Mouse (Mus musculus) lung, postnatal 10 days (tissue): ENCODE results near the gene Tnp2.

Experiments
- DNase-seq: peaks from one replicate; pipeline ENCODE4 v3.0.0; 2021

Tnp2 gene

DNA sequence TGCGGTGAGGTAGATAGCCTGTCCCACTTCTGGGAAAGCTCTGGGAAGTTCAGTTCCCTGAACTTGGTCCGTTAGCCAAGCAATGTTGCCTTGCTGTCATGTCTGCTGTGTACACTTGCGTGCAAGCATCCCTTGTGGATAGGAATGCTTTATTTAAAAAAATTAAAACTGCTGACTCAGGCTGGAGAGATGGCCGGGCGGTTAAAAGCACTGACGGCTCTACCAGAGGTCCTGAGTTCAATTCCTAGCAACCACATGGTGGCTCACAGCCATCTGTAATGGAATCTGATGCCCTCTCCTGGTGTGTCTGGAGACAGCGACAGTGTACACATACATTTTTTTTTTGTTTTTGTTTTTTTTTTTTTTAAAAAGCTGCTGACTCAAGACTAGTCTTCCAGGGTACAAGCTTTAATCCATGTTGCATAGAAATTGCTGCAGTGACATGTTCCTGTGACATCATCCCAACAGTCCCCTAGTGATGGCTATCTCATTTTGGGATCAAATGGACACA is 857 bp downstream of the Tnp2 start:
- no peak for DNase-seq

DNA sequence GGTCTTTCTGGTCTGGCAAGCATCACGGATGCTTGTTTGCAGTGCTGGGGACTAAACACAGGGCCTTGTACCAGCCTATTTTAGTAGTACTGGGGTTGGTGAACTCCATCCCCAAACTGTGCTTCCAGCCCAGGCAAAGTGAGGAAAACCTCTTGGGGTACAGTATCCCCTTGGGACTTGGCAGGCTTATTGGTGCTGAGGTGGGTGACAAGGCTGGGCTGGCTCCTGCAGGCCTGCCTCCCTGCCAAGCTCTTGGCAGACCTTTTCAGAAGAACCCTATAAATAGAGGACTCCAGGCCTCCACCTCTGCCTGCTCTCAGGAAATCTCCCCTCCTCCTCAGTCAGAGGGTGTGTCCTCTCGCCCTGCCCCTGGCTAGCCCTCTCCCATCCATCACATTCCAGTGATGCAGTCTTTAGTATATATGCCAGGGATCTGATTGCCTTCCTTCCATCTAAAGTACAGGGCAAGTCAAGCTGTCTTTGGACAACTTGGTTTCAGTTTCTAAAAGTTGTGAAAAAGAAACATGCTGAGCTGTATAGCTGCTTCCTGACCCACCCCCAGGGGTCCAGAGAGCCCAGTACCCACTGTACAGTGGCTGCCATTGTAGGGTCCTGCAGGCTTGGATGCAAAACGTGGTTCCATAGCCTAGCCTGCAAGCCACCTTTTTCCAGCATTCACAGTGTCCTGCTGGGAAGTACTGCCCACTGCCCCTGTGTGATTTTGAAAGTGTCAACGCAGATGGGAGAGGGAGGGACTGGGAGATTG is 1.5 kb downstream of the Tnp2 start:
- no peak for DNase-seq

DNA sequence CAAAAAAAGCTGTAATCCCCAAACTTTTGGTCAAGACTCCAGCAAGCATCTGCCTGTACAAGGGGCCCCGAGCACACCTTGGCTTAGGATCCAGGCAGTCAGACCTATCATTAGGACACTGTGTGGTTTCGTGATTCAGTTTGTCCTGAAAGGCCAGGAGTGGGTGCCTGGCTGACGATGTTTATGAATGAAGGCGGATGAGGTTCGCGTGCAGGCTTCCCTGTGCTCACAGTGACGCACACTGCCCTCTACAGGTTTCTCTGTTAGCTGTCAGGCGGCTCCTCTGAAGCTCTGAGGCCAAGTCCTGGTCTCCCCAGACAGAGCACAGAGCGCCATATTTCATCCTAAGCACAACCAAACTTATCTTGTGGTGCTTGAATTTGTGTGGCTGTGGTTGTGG is 2.2 kb downstream of the Tnp2 start:
- DNase-seq = peak; percentile 94

DNA sequence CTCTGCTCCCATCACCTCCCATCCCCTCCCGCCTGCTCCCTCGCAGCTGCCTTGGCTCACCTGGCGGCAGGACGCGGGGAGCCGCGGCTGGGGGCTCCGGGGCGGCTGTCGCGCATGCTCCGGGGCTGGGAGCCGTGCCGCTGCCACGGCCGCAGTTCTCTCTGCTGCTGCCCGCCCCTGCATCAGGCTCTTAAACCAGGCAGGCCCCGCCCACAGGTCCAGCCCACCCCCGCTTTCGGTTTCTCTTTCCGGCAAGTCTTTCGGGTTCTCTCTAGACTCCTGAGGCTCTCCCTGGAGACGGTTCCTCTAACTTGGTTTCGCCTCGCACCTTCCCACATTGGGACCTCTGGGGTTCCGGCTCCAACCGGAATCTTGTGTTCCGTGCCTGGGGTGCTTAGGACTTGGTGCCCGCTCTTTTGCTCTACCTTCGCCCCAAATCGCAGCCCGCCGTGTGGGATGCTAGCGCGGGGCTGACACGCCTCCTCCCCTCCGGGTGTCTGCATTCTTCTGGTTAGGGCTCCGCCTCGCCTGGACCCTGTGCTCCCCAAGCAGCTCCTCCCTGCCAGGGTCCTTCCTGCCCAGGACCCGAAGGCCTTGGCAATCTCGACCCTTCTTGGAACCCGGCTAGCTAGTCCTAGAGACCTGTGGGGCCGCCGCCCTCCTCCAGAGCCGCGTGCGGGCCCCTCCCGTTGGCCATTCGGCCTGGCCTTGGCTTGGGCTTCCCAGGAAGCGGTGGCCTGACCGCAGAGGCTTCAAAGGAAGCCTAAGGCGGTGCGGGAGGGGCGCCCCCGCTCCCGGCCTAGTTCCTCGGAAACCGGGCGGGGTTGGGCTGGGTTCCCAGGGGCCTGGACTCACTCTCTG is 2.9 kb downstream of the Tnp2 start, which contains the start of gene Socs1:
Gene Socs1 (minus strand): TSS at position 166 of the 861 bp plus-strand sequence.
- peak; percentile 94 for DNase-seq

DNA sequence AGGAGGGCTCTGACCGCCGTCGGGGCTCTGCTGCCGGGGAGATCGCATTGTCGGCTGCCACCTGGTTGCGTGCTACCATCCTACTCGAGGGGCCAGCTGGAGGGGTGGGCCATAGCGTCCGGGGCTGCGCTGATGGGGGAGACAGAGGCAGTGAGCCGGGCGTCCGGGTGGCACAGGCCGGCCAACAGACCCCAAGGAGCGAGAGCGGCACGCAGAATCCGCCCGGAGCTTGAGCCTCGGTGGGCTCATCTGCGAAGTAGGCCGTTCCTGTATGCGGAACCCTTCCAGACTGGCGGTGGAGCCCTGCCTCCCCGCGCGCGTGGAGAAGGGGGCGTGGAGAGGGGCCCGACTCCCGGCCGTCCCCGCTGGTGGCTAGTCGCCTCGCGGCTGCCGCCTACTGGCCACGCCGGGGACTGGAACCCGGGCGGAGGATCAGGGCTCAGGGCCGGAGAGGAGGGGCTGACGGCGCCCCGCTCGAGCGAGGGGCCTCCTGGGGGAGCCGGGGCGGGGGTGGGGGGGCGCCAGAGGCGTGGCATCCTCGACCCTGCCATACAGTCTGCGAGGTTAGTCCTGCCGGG is 3.6 kb downstream of the Tnp2 start:
- peak; percentile 96 for DNase-seq

DNA sequence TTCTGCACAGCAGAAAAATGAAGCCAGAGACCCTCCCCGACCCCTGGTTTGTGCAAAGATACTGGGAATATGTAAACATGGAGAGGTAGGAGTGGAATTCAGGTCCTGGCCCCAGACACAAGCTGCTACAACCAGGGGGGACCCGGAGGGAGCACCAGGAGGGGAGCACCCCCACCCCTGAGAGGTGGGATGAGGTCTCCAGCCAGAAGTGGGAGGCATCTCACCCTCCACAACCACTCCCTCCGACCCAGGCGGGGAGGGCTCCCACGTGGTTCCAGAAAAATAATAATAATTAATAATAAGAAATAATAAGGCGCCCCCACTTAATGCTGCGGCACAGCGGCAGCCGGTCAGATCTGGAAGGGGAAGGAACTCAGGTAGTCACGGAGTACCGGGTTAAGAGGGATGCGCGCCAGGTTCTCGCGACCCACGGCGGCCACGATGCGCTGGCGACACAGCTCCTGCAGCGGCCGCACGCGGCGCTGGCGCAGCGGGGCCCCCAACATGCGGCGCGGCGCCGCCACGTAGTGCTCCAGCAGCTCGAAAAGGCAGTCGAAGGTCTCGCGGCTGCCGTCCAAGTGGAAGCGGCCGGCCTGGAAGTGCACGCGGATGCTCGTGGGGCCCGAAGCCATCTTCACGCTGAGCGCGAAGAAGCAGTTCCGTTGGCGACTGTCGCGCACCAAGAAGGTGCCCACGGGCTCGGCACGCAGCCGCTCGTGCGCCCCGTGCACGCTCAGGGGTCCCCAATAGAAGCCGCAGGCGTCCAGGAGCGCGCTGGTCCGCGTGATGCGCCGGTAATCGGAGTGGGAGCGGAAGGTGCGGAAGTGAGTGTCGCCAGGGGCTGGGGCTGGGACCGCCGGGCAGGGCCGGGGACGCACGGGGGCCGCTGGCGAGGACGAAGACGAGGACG is 4.3 kb downstream of the Tnp2 start:
- DNase-seq = peak; percentile 64

DNA sequence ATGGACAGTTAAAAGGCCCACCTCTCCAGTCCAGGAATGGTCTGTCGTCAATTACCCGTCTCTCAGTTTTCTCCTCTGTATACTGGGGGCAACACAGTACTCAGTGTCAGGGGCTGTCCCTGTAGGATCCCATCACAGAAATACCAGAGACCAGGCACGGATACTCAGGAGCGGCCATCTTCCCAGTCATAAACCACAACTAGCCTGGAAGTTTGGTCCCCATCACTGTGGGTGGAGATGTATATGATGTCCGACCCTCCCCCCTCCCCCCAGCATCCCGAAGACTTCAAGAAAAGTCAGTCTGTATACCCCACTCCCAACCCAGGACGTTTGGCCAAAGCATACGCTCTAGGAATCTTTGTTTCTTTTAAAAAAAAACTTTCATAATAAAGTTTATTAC is 5.0 kb downstream of the Tnp2 start:
- DNase-seq = no peak

DNA sequence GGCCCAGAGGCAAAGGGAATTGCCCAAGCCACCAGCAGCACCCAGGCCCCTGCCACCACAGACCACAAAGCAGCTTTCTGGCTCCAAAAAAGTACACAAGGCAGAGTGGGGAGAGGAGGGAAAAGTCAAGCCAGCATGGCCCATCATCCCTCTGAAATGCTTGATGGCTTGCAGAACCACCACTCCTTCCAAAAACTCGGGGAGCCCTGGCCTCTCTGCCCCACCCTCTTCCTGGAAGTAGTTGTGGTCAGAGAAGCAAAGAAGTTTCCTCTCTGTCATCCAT is 5.4 kb downstream of the Tnp2 start:
- no peak for DNase-seq

DNA sequence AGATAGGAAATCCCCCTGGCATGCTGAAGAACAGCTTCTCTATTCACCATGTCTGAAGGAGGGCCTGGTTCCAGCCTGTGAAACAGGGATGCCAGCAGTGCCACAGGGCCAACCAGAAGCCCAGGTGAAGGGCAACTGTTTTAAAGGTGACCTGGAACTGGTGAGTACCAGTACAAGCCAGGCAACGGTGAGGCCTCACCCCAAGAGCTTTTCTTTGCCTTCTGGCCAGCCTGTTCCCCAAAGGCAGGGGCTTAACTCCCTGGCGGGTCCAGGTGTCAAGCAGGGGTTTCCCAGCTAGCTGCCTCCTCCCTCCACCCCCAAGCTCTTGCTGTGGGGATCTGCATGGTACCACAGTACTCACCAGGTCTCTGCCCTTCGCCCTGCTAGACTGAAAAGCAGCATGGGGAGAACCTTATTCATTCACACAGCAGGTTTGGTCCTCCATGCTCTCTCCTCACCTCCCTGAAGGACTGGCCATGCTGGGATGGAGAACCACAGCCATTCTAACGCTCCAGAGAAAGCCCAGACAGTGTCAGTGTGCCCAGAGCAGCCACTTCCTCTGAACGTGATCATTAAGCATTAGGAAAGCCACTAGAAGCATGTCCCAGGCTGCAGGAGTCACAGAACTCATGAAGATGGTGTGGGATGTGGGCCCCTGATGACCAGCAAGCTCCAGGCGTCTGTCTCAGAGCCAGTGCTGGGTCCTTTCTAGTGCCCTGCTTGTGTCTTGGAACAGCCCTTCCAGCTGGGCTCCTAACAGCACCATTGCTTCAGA is 5.9 kb downstream of the Tnp2 start:
- DNase-seq = no peak

DNA sequence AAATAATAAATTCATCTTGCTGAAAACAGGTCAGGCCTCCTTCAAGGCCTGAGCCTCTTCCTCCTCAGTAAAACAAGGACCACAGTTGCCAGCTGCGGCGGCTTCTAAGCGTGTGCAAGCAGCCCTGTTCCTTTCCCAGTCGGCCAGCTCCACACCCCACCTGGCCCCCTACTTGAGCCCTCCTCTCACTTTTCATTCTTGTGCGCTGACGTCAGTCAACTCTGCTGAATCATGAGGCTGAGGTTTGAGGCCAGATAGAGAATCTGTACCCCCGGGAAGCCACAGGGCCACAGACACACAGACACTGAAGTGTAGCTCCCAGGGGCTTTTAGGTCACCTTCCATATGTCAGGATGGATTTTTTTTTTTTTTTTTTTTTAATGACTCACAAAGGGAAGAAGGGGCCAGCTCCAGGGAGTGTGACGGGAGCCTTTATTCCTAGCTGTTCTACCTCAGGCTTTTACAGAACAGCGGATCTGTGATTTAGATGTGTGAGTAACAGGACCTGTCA is 6.5 kb downstream of the Tnp2 start:
- no peak for DNase-seq

DNA sequence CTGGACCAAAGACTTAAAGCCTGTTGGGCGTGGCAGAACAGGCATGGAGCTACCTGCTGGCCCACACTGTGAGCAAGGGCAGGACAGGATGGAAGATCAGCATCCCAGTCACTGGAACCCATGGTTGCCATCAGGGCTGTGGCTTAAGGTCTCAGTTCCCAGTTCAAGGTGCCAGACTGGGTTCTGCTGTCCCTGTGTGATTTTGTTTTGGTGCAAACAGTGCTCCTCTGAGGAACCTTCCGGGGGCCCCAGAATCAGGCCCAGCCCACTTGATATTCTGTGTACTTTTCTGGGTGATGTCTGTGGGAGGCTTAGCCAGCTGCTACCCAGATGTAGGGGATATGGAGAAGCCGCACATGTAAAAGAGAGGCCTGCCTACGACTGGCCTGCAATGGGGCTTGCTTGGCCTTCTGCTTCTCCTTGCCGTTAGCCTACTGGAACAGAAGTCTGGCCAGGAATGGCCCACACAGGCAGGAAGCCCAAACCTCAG is 7.8 kb downstream of the Tnp2 start:
- DNase-seq = no peak

DNA sequence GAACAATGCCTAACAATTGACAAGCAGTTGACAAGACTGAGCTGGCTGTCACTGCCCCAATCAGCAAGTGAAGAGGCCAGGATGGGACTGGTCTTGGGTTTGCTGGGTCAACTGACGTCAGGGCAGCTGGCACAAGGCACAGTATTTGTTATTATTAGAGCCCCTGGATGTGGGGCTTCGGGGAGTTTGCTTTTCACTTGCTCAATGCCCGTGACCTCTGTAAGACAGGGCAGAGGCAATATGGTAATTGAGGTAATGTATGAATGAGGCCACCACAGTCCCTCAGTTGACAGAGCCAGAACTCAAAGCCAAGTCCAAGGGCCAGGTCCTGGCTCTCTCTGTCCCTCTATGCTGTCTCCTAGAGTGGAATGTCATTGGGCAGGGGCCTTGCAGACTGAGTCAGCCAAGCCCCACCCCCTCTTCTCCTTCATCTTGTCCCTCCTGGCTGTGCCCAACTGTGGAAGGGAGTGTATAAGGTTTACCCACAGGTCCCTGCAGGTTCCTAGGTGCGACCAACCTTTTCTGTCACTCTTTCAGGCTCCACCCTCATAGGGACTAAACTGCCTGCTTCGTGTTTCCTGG is 10.8 kb downstream of the Tnp2 start:
- no peak for DNase-seq

DNA sequence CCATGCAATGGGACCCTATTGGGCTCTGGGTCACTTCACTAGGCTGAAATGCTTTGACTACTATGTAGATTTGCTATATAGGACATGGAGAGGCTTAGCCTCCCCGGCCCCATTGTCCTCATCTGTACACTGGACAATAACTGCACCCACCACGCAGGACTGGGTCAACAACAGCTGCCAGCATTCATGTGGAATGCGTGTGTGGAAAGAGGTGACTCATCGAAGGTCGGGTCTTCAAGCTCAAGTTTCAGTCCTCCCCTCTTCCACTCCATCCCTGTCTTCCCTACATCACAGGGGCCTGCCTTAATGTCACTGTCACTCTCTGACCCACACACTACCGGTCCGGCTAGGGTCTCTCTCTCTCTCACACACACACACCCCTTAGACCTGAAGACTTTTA is 12.1 kb downstream of the Tnp2 start:
- no peak for DNase-seq

DNA sequence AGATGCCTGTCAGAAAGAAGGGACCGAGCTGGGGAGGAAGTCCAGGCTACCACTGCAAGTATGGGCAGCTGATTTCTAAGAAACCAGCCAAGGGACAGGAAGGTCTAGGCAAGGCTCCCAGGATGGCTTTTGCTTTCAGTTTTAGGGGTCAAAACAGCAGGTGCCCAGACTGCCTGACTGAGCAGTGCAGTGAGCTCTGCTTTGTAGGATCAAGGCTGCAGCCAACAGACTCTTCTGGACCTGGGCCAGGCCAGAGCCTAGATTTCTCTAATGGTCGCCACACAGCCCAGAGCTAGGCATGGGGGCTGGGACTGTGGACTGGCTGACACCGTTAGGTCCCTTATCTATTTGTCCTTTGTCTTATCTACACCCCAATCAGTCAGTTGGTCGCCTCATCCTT is 13.7 kb downstream of the Tnp2 start:
- DNase-seq = no peak

DNA sequence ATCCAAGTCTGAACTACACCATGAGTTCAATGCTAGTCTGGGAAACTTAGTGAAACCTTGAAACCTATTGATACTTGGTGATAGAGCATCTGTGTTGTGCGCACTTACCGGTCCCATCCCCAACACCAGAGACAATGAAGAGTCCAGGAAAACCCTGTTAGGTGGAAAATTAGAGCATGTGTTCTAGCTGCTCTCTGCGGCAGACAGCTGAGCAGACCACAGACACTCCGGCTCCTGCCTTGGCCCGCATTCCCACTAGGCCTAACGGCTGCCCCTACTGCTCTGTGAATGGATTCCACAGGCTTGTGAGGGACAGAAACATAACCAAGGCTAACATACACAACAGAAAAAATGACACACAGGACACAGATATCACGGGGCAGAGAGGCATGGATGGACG is 14.9 kb downstream of the Tnp2 start:
- no peak for DNase-seq

DNA sequence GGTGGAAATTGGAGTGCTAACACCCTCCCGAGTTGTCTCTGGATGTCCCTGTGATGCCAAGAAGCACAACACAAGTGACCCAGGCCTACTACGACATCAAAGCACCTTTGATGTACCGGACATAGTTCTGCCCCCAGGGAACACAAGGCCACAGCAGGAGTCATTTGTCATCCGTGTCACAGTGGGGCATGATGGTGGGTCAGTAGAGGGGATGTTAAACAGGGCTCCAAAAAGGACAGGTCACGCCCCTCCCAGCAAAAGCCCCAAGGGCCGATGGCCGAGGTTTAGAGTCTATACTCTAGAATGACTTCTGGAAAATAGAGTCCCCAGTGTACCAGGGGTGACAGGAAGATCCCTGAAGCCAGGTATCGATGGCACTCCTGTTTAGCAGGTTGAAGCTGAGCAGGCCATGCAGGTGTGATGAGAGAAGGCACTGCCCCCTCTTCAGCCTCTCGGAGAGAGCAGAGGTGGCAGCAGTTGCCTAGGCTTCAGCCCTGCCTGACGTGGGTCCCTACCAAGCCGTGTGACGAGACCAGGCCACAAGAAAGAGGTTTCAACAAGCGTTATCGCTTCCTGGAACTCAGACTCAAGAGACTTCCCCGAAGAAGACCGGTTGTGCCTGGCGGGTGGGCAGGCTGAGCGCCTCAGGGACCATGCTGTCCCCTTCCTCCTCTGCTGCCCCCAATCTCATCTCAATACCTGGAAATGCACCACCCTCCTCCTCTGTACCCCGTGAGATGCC is 16.5 kb downstream of the Tnp2 start:
- DNase-seq = no peak

DNA sequence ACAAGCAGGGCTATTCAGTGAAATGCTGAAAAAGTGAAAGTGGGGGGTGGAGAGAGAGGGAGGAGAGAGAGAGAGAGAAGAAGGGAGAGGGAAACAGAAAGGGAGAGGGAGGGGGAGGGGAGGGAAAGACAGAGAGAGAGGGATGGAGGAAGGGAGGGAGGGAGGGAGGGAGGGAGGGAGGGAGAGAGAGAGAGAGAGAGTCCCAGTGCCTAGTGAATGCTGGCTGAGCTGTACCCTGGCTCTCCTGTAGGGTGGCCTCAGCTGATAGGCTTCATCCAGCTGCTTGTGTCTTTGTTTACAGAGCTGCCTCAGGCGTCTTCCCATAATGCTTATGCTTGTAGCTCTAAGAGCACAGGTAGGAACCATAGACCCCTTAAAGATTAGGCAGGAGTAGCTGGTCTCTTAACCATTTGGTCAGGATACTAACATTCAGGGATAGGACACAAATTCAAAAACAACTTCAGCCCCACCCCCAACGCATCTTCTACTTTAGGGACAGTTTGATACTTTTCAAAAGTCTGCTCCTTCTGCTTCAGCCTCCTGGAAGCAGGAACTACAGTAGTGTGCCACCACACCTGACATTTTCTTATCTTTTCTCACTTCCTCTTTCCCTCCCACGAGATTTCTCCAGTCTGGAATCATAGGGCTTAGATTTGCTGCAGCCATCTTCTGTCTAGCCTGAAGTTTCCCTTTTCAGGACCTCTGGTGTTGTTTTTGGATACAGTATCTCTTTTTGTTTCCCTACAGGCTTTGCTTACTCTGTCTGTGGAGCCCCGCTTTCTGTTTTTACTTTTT is 17.7 kb downstream of the Tnp2 start:
- DNase-seq = no peak

DNA sequence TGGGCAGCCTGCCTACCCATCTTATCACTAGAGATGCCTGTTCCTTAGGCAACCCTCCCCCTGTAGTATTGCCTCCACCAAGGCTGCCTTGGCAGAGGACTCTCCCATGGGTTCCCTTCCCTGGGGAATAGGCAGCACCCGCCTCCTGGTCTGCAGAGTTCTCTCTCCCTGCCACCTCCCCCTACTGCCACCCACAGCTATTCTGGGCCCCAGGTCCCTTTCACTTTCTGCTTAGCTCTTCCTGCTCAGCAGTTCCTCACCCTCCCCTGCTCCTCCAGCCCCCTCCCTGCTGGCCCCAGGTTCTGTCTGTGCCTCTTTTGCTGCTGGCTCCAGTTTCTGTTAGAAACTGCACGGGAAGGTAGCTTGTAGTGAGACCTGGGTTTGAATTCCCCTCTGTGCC is 18.8 kb downstream of the Tnp2 start:
- no peak for DNase-seq

DNA sequence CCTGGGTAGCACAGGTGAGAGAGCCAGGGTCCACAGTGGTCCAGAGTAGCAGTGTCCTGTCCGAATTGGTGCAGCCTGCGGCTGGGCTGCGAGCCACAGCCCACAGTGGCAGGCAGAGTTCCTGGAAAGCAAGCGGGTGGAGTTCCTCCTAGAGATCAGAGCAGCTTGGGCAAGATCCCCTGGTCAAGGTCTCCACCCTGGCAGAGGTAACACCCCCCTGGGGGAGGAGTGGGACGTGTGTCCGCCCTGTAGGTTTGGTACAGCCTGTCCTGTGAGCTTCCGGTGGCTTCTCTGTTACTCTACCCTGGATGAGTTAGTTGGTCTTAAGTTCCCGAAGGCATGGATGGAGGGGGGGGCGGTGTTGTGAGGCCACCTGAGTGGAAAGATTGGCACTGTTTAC is 19.6 kb downstream of the Tnp2 start:
- DNase-seq = no peak

DNA sequence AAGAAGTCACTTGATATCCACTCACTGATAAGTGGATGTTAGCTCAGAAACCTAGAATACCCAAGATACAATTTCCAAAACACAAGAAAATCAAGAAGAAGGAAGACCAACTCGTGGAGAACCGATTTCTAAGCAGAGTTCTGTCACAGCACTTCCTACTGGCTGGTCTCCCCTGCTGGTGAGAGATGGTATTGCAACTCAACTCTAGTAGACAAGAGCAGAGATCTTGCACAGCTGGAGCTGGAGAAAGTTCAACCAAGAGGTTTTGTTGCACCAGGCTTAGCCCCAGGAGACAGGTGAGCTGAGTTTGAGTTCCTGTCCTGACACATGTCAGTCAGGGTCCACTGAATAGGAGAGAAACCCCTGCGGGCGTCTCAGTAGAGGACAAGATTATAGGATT is 21.3 kb downstream of the Tnp2 start:
- DNase-seq = peak; percentile 89
